Mouse (Mus musculus) cerebral cortex, adult 2 months (tissue): ENCODE data around the gene Pxmp4.

Experiments used
- WGBS: fragments of 180-500 bp; shearing (Covaris S2); methylation state at CpG from one replicate; pipeline ENCODE4 v1.1.7; 2018; 5-methylcytosine and 5-hydroxymethylcytosine counted together

Gene Pxmp4

GRCm38 (mm10) chr2:154603638-154604153 is at the start of gene Pxmp4:
Pxmp4 (minus strand) TSS chr2:154603708.
- 0% methylated on average over 13 of the region's 13 CpGs for WGBS

DNA sequence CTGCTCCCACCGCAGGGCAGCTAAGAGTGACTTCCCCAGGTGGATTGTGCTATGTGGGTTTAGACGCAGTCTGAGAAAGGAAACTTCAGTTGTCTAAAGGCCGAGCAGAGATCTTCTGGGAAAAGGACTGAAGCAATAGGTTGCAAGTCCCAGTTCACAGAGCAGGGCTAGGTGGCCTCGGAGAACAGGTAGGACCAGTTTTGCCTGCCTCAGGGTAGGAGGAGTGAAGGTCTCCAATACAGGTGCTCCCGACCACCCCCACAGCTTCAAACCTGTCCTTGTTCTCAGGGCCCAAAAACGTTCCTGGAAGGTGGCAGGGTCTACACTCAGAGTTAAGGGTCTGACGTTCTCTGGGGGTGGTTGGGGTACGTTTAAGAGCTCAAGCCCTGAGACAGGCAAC is 47.9 kb upstream of the Pxmp4 start, which contains the start of gene Chmp4b:
Chmp4b (plus strand) TSS at position 343 of the 400 bp plus-strand sequence.
- 62% methylated on average over 8 of the region's 8 CpGs for WGBS

DNA sequence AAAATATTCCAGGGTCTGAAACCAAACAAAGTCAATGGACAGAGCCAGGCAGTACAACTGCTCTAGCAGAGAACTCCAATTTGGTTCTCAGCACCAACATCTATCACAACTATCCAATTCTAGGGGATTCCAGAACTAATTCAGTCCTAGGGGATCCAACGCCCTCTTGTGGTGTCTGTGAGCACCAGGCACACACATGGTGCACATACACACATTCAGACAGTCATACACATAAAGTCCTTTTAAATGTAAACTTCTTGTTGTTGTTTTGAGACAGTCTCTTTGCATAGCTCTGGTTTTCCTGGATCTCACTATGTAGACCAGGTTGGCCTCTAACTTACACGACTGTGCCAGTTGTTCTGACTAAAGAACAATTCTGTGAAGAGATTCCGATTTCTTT is 46.9 kb upstream of the Pxmp4 start:
- 68% methylated on average over 3 of the region's 3 CpGs for WGBS

DNA sequence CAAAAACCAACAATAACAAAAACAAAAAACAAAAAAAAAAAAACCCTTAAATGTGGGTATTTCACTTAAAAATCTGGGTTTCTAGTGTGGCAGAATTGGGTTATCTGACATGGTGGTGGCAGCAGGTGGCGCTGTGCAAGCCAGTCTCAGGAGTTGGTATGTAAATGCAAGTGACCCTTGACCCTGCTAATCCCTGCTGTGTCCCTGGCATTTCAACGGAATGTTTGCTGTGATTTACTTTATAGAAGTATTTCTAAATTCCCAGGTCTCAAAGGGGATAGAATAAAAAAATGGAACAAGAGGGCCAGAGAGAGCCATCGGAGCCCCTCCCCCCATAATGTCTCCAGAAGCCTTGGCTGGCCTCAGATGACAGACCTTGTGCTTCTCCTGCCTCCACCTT is 44.6 kb upstream of the Pxmp4 start:
- 28% methylated on average over 3 of the region's 3 CpGs for WGBS

DNA sequence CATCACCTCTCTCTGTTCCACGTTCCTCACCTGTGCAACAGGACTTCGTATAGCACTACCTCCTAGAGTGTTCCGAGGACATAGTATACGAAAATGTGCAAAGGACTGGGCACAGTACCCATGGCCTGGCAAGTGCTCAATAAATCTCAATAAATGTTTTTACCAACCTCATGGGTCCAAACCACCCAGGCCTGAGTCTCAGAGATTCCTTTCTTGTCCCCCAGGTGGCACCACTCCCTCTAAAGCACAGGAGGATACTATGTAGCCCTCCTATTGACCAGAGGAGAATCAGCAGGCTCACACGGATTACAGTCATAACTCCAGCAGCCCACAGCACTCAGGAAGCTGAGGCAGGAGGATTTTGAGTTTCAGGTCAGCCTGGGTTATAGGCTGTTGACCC is 43.1 kb upstream of the Pxmp4 start:
- 77% methylated on average over 5 of the region's 5 CpGs for WGBS

DNA sequence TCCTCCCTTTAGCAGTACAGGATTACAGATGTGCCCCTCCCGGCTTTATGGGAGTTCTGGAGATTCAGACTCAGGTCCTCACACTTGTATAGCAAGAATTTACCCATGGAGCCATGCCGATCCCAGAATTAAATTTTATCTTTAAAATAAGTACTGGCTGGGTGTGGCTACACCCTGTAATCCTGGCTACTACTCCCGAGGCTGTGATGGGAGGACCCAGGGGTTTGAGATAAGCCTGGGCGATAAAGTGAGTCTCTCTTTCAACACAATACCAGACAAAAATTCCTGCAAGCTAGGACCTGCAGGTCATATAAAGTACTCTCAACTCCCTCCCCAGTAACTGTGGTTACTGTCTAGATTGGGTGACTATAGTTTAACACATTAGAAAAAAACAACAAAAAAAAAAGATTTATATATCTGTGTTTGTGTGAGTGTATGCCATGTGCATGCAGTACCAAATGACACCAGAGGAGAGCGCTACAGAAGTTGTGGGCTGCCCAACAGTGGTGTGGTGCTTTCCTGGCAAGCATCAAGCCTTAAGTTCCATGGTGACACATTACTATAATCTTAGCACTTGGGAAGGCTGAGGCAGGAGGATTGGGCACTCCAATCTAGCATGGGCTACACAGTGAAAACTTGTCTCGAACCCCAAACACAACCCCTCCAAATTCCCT is 39.3 kb upstream of the Pxmp4 start:
- WGBS, result 94% methylated on average over 6 of the region's 6 CpGs

DNA sequence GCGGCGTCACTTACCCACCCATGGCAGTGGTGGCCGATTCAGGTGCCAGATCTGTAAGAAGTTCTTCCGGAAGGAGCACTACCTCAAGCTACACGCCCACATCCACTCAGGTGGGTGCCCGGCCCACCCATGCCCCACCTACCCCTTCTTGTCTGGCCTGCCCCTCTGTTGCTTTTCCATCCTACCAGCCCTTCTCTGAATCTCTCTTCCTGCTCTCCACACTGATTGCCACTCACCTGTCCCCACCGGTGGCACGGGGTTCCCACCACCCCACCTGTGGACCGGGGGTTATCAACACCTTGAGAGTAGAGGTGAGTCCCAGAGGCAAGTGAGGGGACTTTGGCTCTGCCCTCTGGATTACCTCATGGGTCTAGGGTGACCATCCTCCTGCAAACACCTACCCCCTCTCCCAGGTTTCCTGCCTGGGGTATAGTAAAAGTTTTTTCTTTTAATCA is 38.5 kb upstream of the Pxmp4 start:
- 95% methylated on average over 9 of the region's 9 CpGs for WGBS

DNA sequence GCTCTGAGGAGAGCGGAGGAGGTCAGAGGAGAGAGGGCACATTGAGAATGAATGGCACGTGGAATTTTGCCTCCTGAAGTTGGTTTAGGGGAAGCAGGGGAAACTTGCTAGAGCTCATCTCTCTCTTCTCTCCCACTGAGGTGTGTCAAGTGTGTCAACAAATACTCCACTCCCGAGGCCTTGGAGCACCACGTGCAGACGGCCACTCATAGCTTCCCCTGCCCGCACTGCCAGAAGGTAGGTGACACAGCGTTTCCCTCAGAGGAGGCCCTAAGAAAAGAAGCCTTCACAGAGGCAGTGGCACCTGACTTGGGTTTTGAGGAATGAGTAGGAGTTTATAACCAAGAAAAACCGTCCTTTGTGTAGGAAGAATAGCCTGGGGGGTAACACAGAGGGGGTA is 37.7 kb upstream of the Pxmp4 start:
- 82% methylated on average over 8 of the region's 8 CpGs for WGBS

DNA sequence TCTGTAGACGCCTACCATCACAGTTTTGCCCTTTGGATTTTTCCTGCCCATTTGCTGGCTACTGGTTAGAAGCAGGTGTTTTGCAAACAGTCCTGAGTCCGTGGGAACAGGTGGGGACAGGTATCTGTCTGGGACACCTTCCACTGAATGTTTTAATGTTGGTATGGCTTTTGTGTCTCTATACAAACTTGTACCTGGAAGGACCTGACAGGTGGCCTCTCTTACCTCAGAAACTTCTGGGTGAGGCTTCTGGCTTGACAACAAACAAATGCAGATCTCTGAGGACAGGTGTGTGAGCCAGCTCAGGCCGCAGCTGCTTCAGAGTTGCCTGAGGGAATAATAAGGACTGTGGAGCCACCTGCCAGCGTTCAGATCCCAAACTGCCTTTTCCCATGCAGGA is 35.6 kb upstream of the Pxmp4 start:
- WGBS, result 95% methylated on average over 4 of the region's 4 CpGs

DNA sequence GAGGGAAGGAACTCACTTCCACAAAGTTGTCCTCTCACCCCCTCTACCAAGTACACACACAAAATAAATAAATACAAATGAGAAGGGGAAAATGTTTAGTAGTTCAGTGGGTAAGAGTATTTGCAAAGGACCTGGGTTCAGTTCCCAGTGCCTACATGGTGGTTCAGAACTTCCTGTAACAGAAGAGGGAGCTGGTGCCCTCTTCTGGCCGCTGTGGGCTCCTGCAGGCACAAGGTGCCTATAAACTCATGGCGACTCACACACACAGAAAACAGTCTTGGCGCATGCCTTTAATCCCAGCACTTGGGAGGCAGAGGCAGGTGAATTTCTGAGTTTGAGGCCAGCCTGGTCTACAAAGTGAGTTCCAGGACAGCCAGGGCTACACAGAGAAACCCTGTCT is 35.0 kb upstream of the Pxmp4 start:
- 96% methylated on average over 3 of the region's 3 CpGs for WGBS

GRCm38 (mm10) chr2:154635826-154636225 is 32.3 kb upstream of the Pxmp4 start:
- WGBS, result 68% methylated on average over 2 of the region's 2 CpGs

DNA sequence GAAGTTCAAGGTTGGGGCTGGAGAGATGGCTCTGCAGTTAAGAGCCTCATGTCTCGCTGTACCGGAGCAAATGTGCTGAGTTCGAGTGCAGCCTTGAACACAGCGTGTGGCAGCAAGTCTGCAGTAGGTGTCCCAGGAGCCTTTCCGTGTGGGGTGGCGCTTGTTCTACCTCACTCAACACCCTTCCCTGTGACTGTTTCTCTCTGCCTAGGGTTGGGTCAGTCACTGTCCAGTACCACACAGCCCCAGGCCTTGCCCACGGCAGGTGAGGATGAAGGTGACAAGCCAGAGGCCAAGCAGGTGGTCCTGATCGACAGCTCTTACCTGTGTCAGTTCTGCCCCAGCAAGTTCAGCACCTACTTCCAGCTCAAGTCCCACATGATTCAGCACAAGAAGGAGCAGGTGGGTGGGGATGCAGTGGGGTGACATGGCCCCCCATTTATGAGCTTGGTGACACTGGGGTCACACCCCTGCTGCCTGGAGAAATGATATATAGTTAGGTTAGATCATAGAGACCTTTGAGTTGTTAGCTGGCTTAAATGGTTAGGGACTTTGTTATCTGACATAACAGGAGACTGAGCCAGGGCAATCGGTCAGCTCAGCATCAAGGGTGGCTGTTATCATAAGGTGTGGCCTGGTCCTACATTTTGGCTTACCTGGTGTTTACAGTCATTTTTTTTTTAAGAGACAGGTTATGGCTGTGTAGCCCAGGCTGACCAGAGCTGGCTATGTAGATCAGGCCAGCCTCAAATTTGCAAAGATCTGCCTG is 30.6 kb upstream of the Pxmp4 start:
- 98% methylated on average over 9 of the region's 9 CpGs for WGBS

- 94% methylated on average over 5 of the region's 5 CpGs for WGBS
These were observed 29.7 kb upstream of the Pxmp4 start for GRCm38 (mm10) chr2:154633039-154633742.

GRCm38 (mm10) chr2:154632203-154632780 is 28.8 kb upstream of the Pxmp4 start:
- WGBS, result 95% methylated on average over 16 of the region's 16 CpGs

DNA sequence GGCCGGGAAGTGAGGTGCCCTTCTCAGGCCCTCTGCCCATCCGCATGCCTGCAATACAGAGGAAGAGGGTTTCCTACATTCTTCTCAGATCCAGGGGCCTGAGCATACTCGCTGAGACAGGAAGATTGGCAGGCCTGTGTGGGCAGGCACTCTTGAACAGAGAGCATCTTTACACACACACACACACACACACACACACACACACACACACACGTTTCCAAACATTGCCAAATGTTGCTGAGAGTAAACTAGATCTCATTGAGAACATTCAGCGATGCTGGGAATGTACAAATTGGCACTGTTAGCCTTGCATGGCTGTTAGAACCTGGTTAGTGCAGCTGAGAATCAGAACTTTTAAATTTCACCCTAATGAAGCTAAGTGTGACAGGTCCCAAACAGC is 27.0 kb upstream of the Pxmp4 start:
- WGBS, result 66% methylated on average over 5 of the region's 5 CpGs

DNA sequence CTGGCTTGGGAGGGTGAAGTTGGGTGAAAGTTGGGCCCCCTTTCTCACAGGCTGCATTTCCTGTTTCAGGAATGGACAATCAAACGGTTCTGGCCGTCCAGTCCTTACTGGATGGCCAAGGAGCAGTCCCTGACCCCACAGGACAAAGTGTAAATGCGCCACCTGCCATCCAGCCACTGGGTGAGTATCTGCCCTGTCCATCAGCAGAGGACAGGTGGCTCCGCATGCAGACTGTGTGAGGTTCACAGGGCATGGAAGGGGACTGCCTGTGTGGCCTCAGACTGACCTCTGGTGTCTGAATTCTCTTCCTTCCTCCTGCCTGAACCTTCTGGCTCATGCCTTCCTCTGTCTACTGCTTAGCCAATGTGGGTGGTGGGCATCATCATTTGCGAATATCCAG is 18.2 kb upstream of the Pxmp4 start:
- 80% methylated on average over 5 of the region's 5 CpGs for WGBS

DNA sequence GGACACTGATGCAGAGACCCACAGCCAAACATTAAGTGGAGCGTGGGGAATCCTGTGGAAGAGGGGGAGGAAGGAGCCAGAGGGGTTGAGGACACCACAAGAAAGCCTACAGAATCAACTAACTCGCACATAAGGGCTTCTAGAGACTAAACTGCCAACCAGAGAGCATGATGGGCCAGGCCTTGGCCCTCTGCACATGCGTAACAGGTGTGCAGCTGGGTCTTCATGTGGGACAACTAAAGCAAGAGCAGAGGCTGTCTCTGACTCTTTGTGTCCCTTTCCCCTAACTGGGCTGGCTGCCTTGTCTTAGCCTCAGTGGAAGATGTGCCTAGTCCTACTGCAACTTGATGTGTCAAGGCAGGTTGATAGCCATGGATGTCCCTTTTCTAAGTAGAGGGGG is 13.6 kb upstream of the Pxmp4 start:
- WGBS, result 93% methylated on average over 3 of the region's 3 CpGs

- WGBS, result 71% methylated on average over 5 of the region's 5 CpGs
These were observed 12.2 kb upstream of the Pxmp4 start for GRCm38 (mm10) chr2:154615674-154616073.

- WGBS, result 57% methylated on average over 19 of the region's 19 CpGs
These were observed 11.5 kb upstream of the Pxmp4 start for GRCm38 (mm10) chr2:154614841-154615576.

DNA sequence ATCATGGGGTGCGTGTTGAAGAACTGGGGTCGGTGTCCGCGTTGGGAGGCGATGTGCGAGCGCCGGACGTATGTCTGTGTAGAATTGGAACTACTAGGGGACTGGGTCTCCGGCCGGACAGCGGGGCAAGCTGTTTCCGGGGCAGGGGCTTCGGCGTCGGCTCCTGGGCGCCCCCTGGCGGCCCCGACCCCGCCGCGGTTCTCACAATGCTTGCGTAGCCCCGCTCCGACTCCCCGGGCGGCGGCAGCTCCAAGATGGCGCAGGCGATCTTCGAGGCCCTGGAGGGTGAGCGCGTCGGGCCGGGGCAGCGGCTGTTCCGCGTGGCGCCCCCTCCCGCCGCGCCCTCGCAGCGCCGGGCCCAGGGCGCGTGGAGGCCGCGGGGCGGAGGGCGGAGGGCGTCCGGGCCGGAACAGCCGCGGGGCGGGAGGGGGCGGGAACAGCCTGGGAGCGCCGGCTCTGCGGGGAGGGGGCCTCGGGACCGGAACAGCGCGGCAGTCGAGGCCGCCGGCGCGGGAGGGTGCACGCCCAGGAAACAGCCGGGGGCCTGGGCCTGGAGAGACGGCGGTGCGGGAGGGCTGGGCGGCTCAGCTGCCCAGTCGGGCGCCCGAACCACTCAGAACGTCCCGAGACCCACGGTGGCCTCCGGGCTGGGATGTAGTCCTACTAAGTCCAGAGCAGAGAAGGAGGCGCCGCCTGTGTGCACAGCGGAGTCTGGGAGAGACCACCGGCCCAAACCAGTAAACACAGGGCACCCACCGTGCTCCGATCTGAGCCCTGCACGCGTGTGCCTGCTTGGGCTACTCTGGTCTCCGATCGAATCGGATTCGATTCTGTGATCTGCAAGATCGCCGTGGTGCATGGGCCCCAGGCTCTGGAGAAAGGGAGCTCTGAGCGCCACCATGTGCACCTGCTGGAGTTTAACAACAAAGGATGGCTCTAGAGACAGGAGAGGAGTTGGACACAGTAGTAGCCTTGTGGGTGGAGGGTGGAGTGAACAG is 9.9 kb upstream of the Pxmp4 start, which contains the start of the genes Zfp341 and 4930519P11Rik:
Zfp341 (plus strand) TSS at position 180 of the 998 bp plus-strand sequence.
4930519P11Rik (minus strand) TSS at position 320 of the 998 bp plus-strand sequence.
- under 1% methylated on average over 85 of the region's 98 CpGs for whole genome bisulfite sequencing
